Mouse (Mus musculus) midbrain, embryonic 15.5 days (tissue): Measurements from ENCODE around the gene Vmn1r215. TPM values are rescaled to one million over a fixed set of nuclear protein-coding genes. Genes with fewer than 3 reads are reported as not detected.
"Not testable (repeated sequence)": the region's sequence is repeated elsewhere in the genome, so short reads cannot be mapped to it uniquely, and the experiment has no call there.

ENCODE experiments used
- ATAC-seq: fragments of 200-750 bp; cut with Nextera tagmentation; replicated peaks from 2 replicates; pipeline ENCODE4 v1.8.0; 2017; ENCODE audit warnings: moderate TSS enrichment
- H3K27ac ChIP-seq: fragments of 300-500 bp; sonication (generic); 2 replicates; pipeline ENCODE4 v1.5.1; 2015; ENCODE audit warnings: mild to moderate bottlenecking, inconsistent platforms
- H3K27me3 ChIP-seq: fragments of 300-500 bp; sonication (generic); replicated peaks from 2 replicates; pipeline ENCODE4 v1.6.1; 2015; ENCODE audit warnings: inconsistent platforms
- H3K36me3 ChIP-seq: fragments of 300-500 bp; sonication (generic); replicated peaks from 2 replicates; pipeline ENCODE4 v1.6.1; 2015; ENCODE audit warnings: inconsistent platforms
- H3K4me1 ChIP-seq: fragments of 300-500 bp; sonication (generic); 2 replicates; pipeline ENCODE4 v1.6.1; 2015; ENCODE audit warnings: inconsistent platforms
- H3K4me2 ChIP-seq: fragments of 300-500 bp; sonication (generic); 2 replicates; pipeline ENCODE4 v1.6.1; 2015; ENCODE audit warnings: inconsistent platforms, mild to moderate bottlenecking, moderate library complexity
- H3K4me3 ChIP-seq: fragments of 300-500 bp; sonication (generic); 2 replicates; pipeline ENCODE4 v1.5.1; 2015; ENCODE audit warnings: mild to moderate bottlenecking, inconsistent platforms
- H3K9ac ChIP-seq: fragments of 300-500 bp; sonication (generic); 2 replicates; pipeline ENCODE4 v1.6.1; 2015; ENCODE audit warnings: mild to moderate bottlenecking, inconsistent platforms
- H3K9me3 ChIP-seq: fragments of 300-500 bp; sonication (generic); 2 replicates; pipeline ENCODE4 v1.6.1; 2016; ENCODE audit warnings: inconsistent platforms
- WGBS: fragments of 180-500 bp; shearing (Covaris S2); methylation state at CpG from one replicate; pipeline ENCODE4 v1.1.7; 2015; ENCODE audit warnings: mixed read lengths; 5-methylcytosine and 5-hydroxymethylcytosine counted together
- polyA plus RNA-seq: library from polyadenylated mRNA; unstranded; fragments of >200 nt; fragmentation: Nextera tagmentation; extraction: Ambion mirVana; gene quantifications from 2 replicates; pipeline ENCODE4 v1.2.1, GENCODE M21; 2015

Vmn1r215 gene
- polyA plus RNA-seq, result not detected in 2 replicates

DNA sequence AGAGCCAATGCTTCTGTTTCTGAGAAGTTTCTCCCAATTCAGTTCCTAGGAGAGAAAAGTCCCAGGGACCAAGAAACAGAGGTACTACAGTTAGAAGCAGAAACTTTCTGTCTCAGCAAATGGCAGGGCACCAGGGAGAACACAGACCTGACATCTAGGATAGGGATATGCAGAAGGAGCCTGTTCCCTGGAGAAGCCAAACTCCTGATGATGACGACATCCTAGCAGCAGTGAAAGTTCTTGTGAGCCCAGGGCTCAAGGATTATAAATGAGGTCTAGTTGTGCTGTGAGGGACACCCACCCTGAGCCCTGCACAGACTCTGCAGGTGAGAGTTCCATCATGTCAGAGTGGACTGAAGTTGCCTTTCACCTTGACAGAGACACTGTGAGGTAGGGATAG lies at the start of gene Vmn1r215:
Vmn1r215 (plus strand) TSS at position 301 of the 400 bp plus-strand sequence.
- no peaks in the 10 kb centered on the region for H3K36me3 ChIP-seq
- no peak within 1 kb of the TSS for H3K4me3 ChIP-seq
- no peaks in the 10 kb centered on the region for H3K27me3 ChIP-seq
- H3K4me2 ChIP-seq, result no peak within 1 kb of the TSS
- 75% methylated on average over 1 of the region's 1 CpGs for WGBS
- ATAC-seq, result no peak
- no peaks in the 10 kb centered on the region for H3K9me3 ChIP-seq
- no peak within 1 kb of the TSS for H3K27ac ChIP-seq
- H3K4me1 ChIP-seq, result no peaks in the 10 kb centered on the region
- H3K9ac ChIP-seq, result no peak within 1 kb of the TSS

- Histone ChIP-seq H3K4me2 (no peak overlapping the region), H3K27me3 (no peaks in the 10 kb centered on the region), H3K27ac (no peak overlapping the region), H3K4me1 (no peaks in the 10 kb centered on the region), H3K9ac (no peak overlapping the region), H3K36me3 (no peaks in the 10 kb centered on the region), H3K4me3 (no peak overlapping the region), H3K9me3 (no peaks in the 10 kb centered on the region)
- ATAC-seq, result no peak
Observed at GRCm38 (mm10) chr13:23018158-23018557, 49.7 kb upstream of the Vmn1r215 start.

DNA sequence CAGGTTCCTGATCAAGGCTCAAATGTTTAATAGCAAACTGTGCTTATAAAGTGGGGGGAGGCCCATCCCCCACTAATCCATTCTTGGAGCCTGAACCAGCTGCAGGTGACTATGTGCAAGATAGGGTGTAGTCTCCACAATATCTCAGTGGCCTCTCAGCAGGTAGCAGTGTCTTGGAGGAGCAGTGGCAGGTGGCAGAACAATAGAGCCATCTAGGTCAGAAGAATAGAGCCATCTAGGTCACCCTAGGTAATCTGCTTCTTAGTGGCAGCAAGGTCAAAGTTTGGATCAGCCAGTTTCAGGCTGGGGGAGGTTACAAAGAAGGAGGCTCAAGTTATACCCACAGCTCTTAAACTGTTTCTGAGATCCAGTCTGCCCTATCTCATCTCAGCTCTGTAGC lies 43.0 kb upstream of the Vmn1r215 start:
- Histone ChIP-seq H3K9me3 (no peaks in the 10 kb centered on the region), H3K36me3 (no peaks in the 10 kb centered on the region), H3K27ac (no peak overlapping the region), H3K9ac (no peak overlapping the region), H3K4me3 (no peak overlapping the region), H3K27me3 (no peaks in the 10 kb centered on the region), H3K4me2 (no peak overlapping the region), H3K4me1 (no peaks in the 10 kb centered on the region)
- ATAC-seq, result no peak

GRCm38 (mm10) chr13:23030118-23030517 lies 37.7 kb upstream of the Vmn1r215 start, which contains the start of gene Vmn1r214:
Vmn1r214 (plus strand) TSS chr13:23030418.
- no peak within 1 kb of the TSS for H3K4me2 ChIP-seq
- H3K9ac ChIP-seq, result no peak within 1 kb of the TSS
- H3K4me3 ChIP-seq, result no peak within 1 kb of the TSS
- H3K9me3 ChIP-seq, result no peaks in the 10 kb centered on the region
- no peak within 1 kb of the TSS for H3K27ac ChIP-seq
- 93% methylated on average over 3 of the region's 3 CpGs for WGBS
- no peaks in the 10 kb centered on the region for H3K27me3 ChIP-seq
- no peaks in the 10 kb centered on the region for H3K4me1 ChIP-seq
- no peak for ATAC-seq
- no peaks in the 10 kb centered on the region for H3K36me3 ChIP-seq

GRCm38 (mm10) chr13:23057778-23058177 lies 10.0 kb upstream of the Vmn1r215 start:
- no peak for ATAC-seq
- H3K4me2 ChIP-seq, result no peak overlapping the region
- H3K36me3 ChIP-seq, result no peaks in the 10 kb centered on the region
- H3K9ac ChIP-seq, result no peak overlapping the region
- no peaks in the 10 kb centered on the region for H3K27me3 ChIP-seq
- no peak overlapping the region for H3K4me3 ChIP-seq
- H3K9me3 ChIP-seq, result no peaks in the 10 kb centered on the region
- H3K4me1 ChIP-seq, result no peaks in the 10 kb centered on the region
- WGBS, result 48% methylated on average over 1 of the region's 1 CpGs
- no peak overlapping the region for H3K27ac ChIP-seq

- Histone ChIP-seq H3K9me3 (no peaks in the 10 kb centered on the region), H3K9ac (no peak overlapping the region), H3K27me3 (no peaks in the 10 kb centered on the region), H3K4me2 (no peak overlapping the region), H3K4me1 (no peaks in the 10 kb centered on the region), H3K4me3 (no peak overlapping the region), H3K27ac (no peak overlapping the region), H3K36me3 (no peaks in the 10 kb centered on the region)
- no peak for ATAC-seq
- WGBS, result 93% methylated on average over 2 of the region's 2 CpGs
Observed at GRCm38 (mm10) chr13:23069312-23069711, 1.5 kb downstream of the Vmn1r215 start.

DNA sequence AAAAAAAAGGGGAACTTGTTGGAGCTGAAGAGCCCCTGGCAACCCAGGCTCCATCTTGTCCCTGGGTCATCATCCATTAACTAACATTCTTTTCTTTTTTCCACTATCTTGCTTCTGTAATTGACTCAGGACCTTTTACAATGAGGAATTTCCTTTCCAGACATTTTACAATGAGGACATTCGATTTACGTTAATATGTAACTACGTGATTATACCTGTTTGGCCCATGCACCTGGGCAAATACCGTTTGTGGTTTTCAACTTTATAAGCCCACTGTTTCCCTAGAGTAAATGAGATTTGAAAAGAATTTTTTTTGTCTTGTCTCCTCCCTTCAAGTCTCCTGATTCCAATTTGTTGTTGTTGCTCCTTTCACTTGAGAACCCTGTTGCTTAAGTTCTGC lies 26.6 kb downstream of the Vmn1r215 start:
- no peaks in the 10 kb centered on the region for H3K27me3 ChIP-seq
- WGBS, result 96% methylated on average over 4 of the region's 4 CpGs
- H3K9ac ChIP-seq, result no peak overlapping the region
- ATAC-seq, result no peak
- no peak overlapping the region for H3K4me3 ChIP-seq
- no peaks in the 10 kb centered on the region for H3K4me1 ChIP-seq
- H3K4me2 ChIP-seq, result no peak overlapping the region
- no peaks in the 10 kb centered on the region for H3K36me3 ChIP-seq
- H3K9me3 ChIP-seq, result no peaks in the 10 kb centered on the region
- H3K27ac ChIP-seq, result no peak overlapping the region

GRCm38 (mm10) chr13:23118126-23118525 lies 50.3 kb downstream of the Vmn1r215 start, which contains the start of gene Vmn1r217:
Vmn1r217 (minus strand) TSS chr13:23118226.
- 83% methylated on average over 1 of the region's 1 CpGs for WGBS
- not testable (repeated sequence) for H3K9ac ChIP-seq, H3K36me3 ChIP-seq

DNA sequence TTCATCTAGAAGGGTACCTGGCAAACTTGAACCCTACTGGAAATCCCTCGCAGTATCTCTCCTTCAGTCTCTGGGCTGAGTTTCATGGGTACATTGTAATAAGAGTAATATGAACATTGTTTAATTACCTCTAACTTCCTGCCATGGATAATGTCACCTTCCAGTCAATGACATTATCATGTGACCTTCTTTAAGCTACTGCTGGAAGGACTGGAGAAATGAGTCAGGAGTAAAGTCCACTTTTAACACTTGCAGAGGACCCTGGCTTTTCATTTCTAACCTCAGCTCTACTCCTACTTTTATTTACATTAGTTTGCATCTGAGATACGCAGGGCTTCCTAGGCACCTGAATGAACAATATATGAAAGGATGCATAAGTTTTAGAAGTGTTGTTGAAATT lies 52.8 kb downstream of the Vmn1r215 start:
- ATAC-seq, result no peak
- WGBS, result 91% methylated on average over 2 of the region's 2 CpGs
- Histone ChIP-seq H3K9ac (no peak overlapping the region), H3K4me3 (no peak overlapping the region), H3K36me3 (no peaks in the 10 kb centered on the region), H3K27ac (no peak overlapping the region), H3K9me3 (no peaks in the 10 kb centered on the region), H3K4me2 (no peak overlapping the region), H3K4me1 (no peaks in the 10 kb centered on the region), H3K27me3 (no peaks in the 10 kb centered on the region)

More at GRCm38 (mm10) chr13:23118126-23118525, 50.3 kb downstream of the Vmn1r215 start, which contains the start of gene Vmn1r217:
- not testable (repeated sequence) for H3K27me3 ChIP-seq, ATAC-seq, H3K4me2 ChIP-seq, H3K4me3 ChIP-seq, H3K4me1 ChIP-seq, H3K27ac ChIP-seq, H3K9me3 ChIP-seq

Other genes starting within 250 kb of the Vmn1r215 start
- not detected in 2 replicates for gene Vmn1r210, start 236.7 kb upstream of the Vmn1r215 start, polyA plus RNA-seq
- gene Vmn1r211, start 210.5 kb upstream of the Vmn1r215 start, polyA plus RNA-seq, result not detected in 2 replicates
- gene Vmn1r212, start 183.8 kb upstream of the Vmn1r215 start, polyA plus RNA-seq, result not detected in 2 replicates
- gene Vmn1r213, start 60.4 kb upstream of the Vmn1r215 start, polyA plus RNA-seq, result not detected in 2 replicates
- gene Vmn1r214, start 37.6 kb upstream of the Vmn1r215 start, polyA plus RNA-seq, result not detected in 2 replicates
- gene Vmn1r217, start 50.2 kb downstream of the Vmn1r215 start, polyA plus RNA-seq, result not detected in 2 replicates
- gene Vmn1r218, start 65.1 kb downstream of the Vmn1r215 start, polyA plus RNA-seq, result not detected in 2 replicates
- gene Vmn1r219, start 91.3 kb downstream of the Vmn1r215 start, polyA plus RNA-seq, result not detected in 2 replicates
- gene Vmn1r220, start 120.0 kb downstream of the Vmn1r215 start, polyA plus RNA-seq, result not detected in 2 replicates
- not detected in 2 replicates for gene Vmn1r221, start 146.1 kb downstream of the Vmn1r215 start, polyA plus RNA-seq
- gene Vmn1r222, start 167.9 kb downstream of the Vmn1r215 start, polyA plus RNA-seq, result not detected in 2 replicates
- gene Vmn1r223, start 179.1 kb downstream of the Vmn1r215 start, polyA plus RNA-seq, result not detected in 2 replicates